Mouse (Mus musculus) spleen, postnatal 4 days (tissue): ENCODE data around the gene Abhd15.
"Not testable (repeated sequence)": the region's sequence is repeated elsewhere in the genome, so short reads cannot be mapped to it uniquely, and the experiment has no call there.

Source experiments
- DNase-seq, 2 experiments: peaks; one replicate each; pipeline ENCODE4 v3.0.0; 2022; ENCODE audit warnings: low spot score in 2 of 2

Abhd15 gene

GRCm38 (mm10) chr11:77512891-77513810 lies 1.8 kb upstream of the Abhd15 start:
- peak; percentile 82 to 91 for DNase-seq

GRCm38 (mm10) chr11:77513811-77514170 lies 1.1 kb upstream of the Abhd15 start:
- DNase-seq: peak; percentile 15 to 63

GRCm38 (mm10) chr11:77514281-77514831 lies 565 bp upstream of the Abhd15 start:
- peak; percentile 57 to 80 for DNase-seq

GRCm38 (mm10) chr11:77515637-77516552 lies 974 bp downstream of the Abhd15 start, which contains the start of gene Trp53i13:
Trp53i13 (minus strand) TSS chr11:77515980.
- DNase-seq: peak; percentile 43 to 74

GRCm38 (mm10) chr11:77516553-77517425 lies 1.9 kb downstream of the Abhd15 start:
- DNase-seq: peak in 1 of 2 experiments; percentile 56

GRCm38 (mm10) chr11:77518051-77518798 lies 3.3 kb downstream of the Abhd15 start:
- peak; percentile 19 to 68 for DNase-seq

GRCm38 (mm10) chr11:77519043-77519442 lies 4.1 kb downstream of the Abhd15 start, which contains the start of gene Gm10392:
Gm10392 (minus strand) TSS chr11:77519198.
- peak; percentile 46 to 76 for DNase-seq

GRCm38 (mm10) chr11:77520601-77521529 lies 5.9 kb downstream of the Abhd15 start:
- peak; percentile 48 to 69 for DNase-seq

- DNase-seq: no peak
Observed at GRCm38 (mm10) chr11:77525804-77526486, 11.0 kb downstream of the Abhd15 start.

- not testable (repeated sequence) for DNase-seq
Observed at GRCm38 (mm10) chr11:77528420-77528819, 13.5 kb downstream of the Abhd15 start.

GRCm38 (mm10) chr11:77529644-77530043 lies 14.7 kb downstream of the Abhd15 start:
- DNase-seq: no peak

- no peak for DNase-seq
Observed at GRCm38 (mm10) chr11:77530862-77531261, 15.9 kb downstream of the Abhd15 start.

GRCm38 (mm10) chr11:77532202-77532846 lies 17.4 kb downstream of the Abhd15 start:
- DNase-seq: no peak

GRCm38 (mm10) chr11:77545261-77545660 lies 30.3 kb downstream of the Abhd15 start:
- no peak for DNase-seq

- DNase-seq: no peak
Observed at GRCm38 (mm10) chr11:77585201-77585600, 70.3 kb downstream of the Abhd15 start.
